Mouse (Mus musculus): Measurements from ENCODE around the gene Gcsam.

DNA sequence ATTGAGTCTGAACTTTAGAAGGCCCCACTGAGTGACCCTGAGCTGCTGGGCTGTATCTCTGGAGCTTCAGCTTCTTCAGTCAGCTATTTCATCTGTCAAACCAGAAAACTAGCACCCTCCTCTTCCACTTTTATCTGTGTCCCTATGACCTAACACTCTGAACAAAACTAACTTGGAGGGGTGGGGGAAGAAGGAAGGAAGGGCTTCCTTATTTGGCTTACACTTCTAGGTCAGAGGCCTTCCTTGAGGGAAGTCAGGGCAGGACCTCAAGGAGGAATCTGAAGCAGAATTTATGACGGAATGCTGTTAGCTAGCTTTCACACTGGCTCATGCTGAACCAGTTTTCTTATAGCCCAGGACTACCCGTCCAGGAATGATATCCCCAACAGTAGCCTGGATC, 41.3 kb downstream of the Gcsam start:
- TF ChIP-seq GATA2 (IDR thresholded peaks at IDR 0.05; ENCODE audit: borderline replicate concordance, low read depth, low read length): no peak
- no peak for TF ChIP-seq CTCF (IDR thresholded peaks at IDR 0.05; ENCODE audit: low read depth, low read length)
- TF ChIP-seq TAL1 (conservative IDR thresholded peaks at IDR 0.05; ENCODE audit: low read depth, low read length): no peak
